Mouse (Mus musculus): ENCODE measurements around the gene Brpf3. TPM values are rescaled to one million over a fixed set of nuclear protein-coding genes. Genes with fewer than 3 reads are reported as not detected.

The Brpf3 gene
- total RNA-seq, 2 experiments from 2014 or later = 3.4 to 29.9 TPM

DNA sequence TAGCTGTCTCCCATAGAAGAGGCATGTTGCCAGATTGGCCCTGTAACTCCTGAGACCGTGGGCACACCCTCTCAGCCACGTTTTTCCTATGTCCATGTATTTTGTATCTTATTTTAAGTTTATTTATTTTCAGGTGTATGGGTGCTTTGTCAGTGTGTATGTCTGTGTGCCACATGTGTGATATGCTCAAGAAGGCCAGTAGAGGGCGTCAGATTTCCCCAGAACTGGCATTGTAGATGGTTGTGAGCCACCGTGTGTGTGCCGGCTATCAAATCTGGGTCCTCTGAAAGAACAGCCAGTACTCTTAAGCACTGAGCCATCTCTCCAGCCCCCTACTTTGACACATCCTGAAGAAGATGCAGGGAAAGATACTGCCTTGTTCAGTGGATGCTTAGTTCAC, 69.5 kb downstream of the Brpf3 start:
- no peak for ATAC-seq (replicated peaks; ENCODE audit: poor library complexity)

DNA sequence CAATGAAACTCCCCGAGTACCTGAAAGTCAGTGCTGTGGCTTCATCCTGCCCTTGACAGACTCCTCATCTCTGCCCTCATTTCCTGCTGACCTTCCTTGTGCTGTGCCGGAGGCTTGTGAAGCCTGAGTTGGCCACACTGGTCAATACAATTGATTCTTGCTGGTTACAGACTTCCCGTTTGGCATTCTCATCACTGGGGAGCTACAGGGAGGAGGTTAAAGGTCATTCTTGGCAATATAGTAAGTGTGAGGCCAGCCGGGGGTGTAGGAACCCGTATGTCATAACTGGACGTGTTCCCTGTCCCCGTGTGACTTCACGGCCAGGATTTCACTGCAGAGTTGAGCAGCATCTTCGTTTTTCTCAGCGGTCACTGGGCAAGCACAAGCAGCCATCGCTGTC, 70.9 kb downstream of the Brpf3 start:
- no peak for ATAC-seq (replicated peaks; ENCODE audit: poor library complexity)

DNA sequence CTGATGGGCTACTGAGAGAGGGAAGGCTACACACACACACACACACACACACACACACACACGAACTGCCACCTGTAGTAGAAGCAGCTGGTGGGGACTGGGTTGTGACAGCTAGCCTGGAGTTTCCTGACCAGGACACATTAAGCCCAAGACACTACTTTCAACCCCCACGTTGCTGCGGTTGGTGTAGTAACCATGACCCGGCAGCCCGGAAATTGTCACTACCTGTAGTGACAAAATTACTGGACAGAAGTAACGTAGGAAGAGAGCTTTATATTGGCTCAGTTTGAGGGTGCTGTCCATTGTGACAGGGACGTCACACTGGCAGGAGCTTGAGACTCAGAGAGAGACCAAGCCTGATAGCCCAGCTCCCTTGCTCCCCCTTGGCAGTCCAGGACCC, 71.4 kb downstream of the Brpf3 start:
- ATAC-seq (replicated peaks; ENCODE audit: poor library complexity) = peak; percentile 32

DNA sequence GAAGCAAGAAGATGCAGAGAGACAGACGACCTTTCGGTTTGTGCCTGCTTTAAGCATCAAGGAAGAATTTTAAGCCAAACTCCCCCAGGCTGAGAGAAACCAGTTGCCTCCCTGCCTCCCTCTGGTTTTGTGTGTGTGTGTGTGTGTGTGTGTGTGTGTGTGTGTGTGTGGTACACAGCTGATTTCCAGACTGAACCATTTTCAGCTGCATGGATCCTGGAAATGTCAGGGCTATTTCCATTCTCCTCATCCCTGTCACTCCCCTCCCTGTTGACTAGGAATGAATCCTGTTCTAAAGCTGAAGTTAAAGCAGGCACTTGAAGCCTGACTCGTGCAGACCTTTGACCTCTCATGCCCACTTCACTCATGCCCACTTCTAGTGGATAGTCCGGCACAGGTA, 73.3 kb downstream of the Brpf3 start:
- no peak for ATAC-seq (replicated peaks; ENCODE audit: poor library complexity)

DNA sequence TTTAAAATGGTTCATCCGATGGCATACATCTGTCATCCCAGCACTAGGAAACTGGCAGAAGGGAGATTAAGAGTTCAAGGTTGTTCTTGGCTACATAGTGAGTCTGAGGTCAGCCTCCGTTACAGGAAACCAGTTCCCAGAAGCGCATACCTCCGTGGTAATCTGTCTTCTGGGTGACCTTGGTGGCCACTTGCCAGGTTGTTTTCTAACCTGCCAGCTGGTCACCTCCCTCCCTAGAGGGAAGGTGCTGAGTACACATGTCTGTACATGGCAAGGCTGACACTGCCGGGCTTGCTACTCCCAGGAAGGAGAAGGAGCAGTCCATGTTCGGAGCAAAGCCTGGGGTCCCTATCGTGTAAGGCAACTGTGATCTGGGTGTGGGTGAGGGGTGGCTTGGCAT, 73.9 kb downstream of the Brpf3 start:
- ATAC-seq (replicated peaks; ENCODE audit: poor library complexity) = no peak

DNA sequence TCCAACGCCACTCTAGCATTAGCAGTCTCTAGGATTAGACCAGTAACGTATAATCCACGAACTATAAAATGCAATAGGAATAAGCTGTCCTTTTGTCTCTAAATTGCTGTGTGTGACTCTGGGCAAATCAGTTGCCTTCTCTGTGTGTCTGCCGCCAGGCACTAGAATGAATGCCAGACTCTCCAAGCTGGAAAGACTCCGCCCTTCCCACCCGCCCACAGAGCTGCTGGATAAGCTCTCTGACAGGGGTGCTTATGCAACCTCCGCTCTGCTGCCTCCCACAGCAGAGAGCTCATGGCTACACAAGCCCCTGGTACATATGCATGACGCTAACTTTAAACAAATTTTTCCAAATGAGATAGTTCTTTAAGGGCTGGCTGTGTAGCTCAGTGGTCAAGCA, 74.4 kb downstream of the Brpf3 start:
- no peak for ATAC-seq (replicated peaks; ENCODE audit: poor library complexity)

DNA sequence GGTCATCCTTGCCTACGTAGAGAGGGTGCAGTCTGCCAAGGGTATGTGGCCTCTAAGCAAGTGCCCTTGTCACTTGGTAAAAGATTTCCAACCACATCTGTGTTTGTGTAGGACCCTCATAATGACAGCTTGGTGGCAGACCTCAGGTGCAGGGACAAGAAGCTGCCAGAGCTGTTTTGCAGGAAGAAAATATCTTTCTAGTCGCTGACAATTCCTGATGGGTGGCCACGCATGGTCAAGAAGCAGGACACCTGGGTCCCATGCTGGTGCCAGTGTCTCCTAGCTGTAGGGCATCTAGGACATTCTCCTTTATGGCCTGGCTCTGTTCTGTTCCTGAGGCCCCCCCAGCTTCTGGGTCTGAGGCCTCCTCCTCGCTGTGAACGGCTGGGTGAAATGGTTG, 75.4 kb downstream of the Brpf3 start:
- ATAC-seq (replicated peaks; ENCODE audit: poor library complexity) = no peak

DNA sequence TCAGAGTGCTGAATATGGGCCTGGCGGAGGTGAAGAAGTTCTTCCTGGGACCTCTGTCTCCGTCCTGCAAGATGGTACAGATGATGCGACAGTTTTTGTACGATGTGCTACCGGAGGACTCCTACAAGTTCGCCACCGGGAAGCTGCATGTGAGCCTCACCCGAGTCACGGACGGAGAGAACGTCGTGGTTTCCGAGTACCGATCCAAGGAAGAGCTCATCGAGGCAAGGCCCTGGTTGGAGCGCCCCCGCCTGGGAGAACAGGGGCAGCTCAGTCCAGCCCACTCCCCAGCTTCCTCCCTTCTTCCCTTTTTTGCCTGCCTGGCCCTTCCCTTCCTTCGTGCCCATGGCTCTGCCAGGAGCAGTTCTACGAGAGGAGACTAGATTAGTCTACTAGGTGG, 75.9 kb downstream of the Brpf3 start:
- peak; percentile 70 for ATAC-seq (replicated peaks; ENCODE audit: poor library complexity)

DNA sequence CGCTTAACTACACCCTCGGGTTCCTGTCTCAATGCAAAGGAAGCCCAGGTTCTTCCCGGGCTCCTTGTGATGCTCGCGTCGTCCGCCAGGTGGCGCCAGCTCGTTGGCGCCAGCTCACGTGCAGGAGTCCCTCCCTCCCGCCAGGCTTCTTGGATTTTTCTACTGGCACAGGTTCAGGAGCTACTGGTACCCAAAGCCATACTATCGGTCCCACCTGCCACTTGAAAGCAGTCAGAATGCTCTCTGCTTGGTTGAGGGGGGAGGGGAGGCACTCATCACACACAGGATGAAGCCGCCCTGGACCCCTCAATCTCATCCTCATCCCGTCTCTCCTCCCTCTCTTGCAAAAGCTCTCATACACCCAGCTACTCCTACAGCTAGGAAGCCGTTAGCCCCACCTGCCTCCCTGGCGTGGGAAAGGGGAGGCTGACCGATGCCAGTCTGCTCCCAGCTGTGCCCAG, 79.1 kb downstream of the Brpf3 start:
- peak; percentile 65 for ATAC-seq (replicated peaks; ENCODE audit: poor library complexity)

DNA sequence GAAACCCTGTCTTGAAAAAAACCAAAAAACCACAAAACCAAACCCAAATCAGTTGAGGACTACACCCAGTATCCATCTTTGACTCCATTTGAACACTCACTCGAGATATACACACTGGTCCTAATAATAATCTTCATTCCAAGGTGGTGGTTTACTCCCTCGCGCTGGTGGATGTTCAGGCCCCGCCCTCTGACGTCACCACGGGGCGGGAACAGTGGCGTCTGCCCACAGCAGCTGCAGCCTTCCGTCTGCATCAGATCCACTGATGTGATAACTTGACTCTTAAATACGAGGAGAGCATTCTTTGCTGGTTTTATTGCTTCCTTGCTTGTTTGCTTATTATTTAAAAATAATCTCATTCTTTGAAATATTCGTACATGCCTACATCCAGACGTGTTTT, 81.4 kb downstream of the Brpf3 start:
- ATAC-seq (replicated peaks; ENCODE audit: poor library complexity) = peak; percentile 95

DNA sequence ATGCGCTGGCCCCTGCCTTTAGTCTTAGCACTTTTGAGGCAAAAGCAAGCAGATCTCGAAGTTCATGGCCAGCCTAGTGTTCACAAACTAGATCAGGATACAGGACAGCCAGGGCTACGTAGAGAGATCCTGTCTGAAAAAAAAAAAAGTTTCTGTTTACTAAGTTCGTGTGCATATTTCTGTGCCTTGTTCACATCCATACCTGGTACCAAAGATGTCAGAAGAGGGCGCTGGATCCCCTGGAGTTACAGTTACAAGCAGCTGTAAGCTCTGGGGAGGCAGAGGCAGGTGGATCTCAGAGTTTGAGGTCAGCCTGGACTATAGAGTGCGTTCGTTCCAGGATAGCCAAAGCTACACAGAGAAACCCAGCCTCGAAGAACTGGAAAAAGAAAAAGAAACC, 81.9 kb downstream of the Brpf3 start:
- no peak for ATAC-seq (replicated peaks; ENCODE audit: poor library complexity)

DNA sequence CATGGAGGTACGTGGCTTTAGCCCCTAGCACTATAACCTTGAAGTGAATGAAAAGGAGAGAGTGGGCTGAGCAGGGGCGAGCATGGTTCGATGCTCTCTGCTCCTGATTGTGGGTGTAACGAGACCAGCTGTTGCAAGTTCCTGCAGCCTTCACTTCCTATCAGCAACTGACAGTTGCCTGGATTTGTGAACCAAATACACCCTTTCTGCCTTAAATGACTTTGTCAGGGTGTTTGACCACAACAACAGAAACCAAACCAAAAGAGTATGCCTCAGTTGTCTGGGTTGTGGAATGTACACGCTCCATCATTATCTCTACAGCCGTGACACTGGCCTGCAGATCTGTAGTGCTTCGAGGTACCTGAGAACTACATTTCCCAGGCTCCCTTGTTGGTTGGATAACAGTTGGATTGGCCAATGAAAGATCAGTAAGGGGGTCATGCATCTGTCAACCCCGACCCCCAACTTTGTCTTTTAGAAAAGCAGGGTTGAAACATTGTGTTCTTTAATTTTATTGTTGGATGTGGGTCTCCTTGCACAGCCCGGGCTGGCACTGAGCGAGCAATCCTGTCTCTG, 83.1 kb downstream of the Brpf3 start:
- ATAC-seq (replicated peaks; ENCODE audit: poor library complexity) = peak; percentile 23; the same call in 1 of the 2 replicates

DNA sequence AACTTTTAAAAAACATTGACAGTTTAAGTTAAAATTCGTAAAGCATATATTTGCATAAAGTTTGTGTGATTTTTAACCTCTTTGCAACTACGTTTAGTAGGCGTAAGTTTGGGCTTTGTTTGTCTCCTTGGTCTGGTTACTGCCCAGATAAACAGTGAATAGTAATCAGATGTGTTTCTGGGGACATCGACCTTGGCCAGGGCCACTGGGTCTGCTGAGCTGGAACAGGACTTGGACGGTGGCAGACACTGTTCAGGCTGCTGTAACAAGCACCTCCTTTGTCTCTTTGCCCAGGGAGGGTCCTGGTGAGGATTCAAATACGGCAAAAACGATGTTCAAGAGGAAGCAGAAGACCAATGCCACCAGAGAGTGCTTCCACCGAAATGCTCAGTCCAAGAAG, 84.3 kb downstream of the Brpf3 start:
- no peak for ATAC-seq (replicated peaks; ENCODE audit: poor library complexity)

DNA sequence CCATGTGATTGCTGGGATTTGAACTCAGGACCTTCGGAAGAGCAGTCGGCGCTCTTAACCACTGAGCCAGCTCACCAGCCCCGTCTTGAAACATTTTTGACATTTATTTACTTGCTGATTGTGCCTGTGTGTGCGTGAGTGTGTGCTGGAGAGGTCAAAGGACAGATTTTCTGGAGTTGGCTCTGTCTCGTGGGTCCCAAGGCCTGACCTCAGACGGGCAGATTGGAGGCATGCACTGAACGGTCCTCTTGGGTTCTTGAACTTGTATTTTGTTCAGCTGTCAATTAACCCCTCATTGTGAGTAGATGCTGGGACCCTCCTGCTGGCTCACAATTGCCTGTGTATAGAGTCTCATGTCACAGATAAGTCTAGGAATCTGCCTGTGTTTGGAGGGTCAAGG, 85.4 kb downstream of the Brpf3 start:
- no peak for ATAC-seq (replicated peaks; ENCODE audit: poor library complexity)

Other genes with a start within 250 kb of the Brpf3 start
- not detected in 2 replicates for gene Clps, start 240.3 kb upstream of the Brpf3 start, total RNA-seq (2015)
- gene Clps, start 240.3 kb upstream of the Brpf3 start, total RNA-seq (2017) = not detected in 2 replicates
- not detected in 2 replicates for gene Lhfpl5, start 225.4 kb upstream of the Brpf3 start, total RNA-seq (2015)
- gene Lhfpl5, start 225.4 kb upstream of the Brpf3 start, total RNA-seq (2017) = not detected in 2 replicates
- 129 and 131 TPM in 2 replicates for gene Srpk1, start 178.4 kb upstream of the Brpf3 start, total RNA-seq (2015)
- gene Srpk1, start 178.4 kb upstream of the Brpf3 start, total RNA-seq (2017) = 134 and 140 TPM in 2 replicates
- gene Slc26a8, start 110.9 kb upstream of the Brpf3 start, total RNA-seq (2015) = 1.3 and 3.0 TPM in 2 replicates
- gene Slc26a8, start 110.9 kb upstream of the Brpf3 start, total RNA-seq (2017) = 0.21 and 1.5 TPM in 2 replicates
- 111 TPM in 2 replicates for gene Mapk14, start 109.8 kb upstream of the Brpf3 start, total RNA-seq (2015)
- gene Mapk14, start 109.8 kb upstream of the Brpf3 start, total RNA-seq (2017) = 100 and 110 TPM in 2 replicates
- gene AC170998.1, start 75.0 kb upstream of the Brpf3 start, total RNA-seq (2015) = 4.3 and 6.5 TPM in 2 replicates
- 1.1 and 5.1 TPM in 2 replicates for gene AC170998.1, start 75.0 kb upstream of the Brpf3 start, total RNA-seq (2017)
- 1.3 and 2.2 TPM in 2 replicates for gene Mapk13, start 31.8 kb upstream of the Brpf3 start, total RNA-seq (2015)
- gene Mapk13, start 31.8 kb upstream of the Brpf3 start, total RNA-seq (2017) = 1.1 and 4.8 TPM in 2 replicates
- gene Pnpla1, start 57.3 kb downstream of the Brpf3 start, total RNA-seq (2015) = 0.02 and 0.10 TPM in 2 replicates
- gene Pnpla1, start 57.3 kb downstream of the Brpf3 start, total RNA-seq (2017) = 0.14 TPM in 1 of 2 replicates, not detected in the other
- 0.66 and 1.4 TPM in 2 replicates for gene 4930539E08Rik, start 114.2 kb downstream of the Brpf3 start, total RNA-seq (2015)
- gene 4930539E08Rik, start 114.2 kb downstream of the Brpf3 start, total RNA-seq (2017) = 0.96 and 1.1 TPM in 2 replicates
- gene Pxt1, start 142.8 kb downstream of the Brpf3 start, total RNA-seq (2015) = 0.66 and 0.77 TPM in 2 replicates
- gene Pxt1, start 142.8 kb downstream of the Brpf3 start, total RNA-seq (2017) = 0.27 TPM in 1 of 2 replicates, not detected in the other
- gene Kctd20, start 150.9 kb downstream of the Brpf3 start, total RNA-seq (2015) = 74.0 and 89.7 TPM in 2 replicates
- 130 and 137 TPM in 2 replicates for gene Kctd20, start 150.9 kb downstream of the Brpf3 start, total RNA-seq (2017)
- gene Stk38, start 206.9 kb downstream of the Brpf3 start, total RNA-seq (2015) = 84.6 and 97.1 TPM in 2 replicates
- 50.8 and 85.5 TPM in 2 replicates for gene Stk38, start 206.9 kb downstream of the Brpf3 start, total RNA-seq (2017)
- gene Srsf3, start 231.5 kb downstream of the Brpf3 start, total RNA-seq (2015) = 486 and 506 TPM in 2 replicates
- 767 and 797 TPM in 2 replicates for gene Srsf3, start 231.5 kb downstream of the Brpf3 start, total RNA-seq (2017)

All from megakaryocyte progenitor cell, adult 5-6 weeks (primary cell).